Mouse (Mus musculus) ES-Bruce4 (cell line): ENCODE measurements around the gene Lsm2.

Experiments used
- CTCF ChIP-seq: IDR thresholded peaks from one replicate; pipeline ENCODE4 v1.8.1; 2011; ENCODE audit warnings: low read depth, low read length
- EP300 ChIP-seq: IDR thresholded peaks from 2 replicates; pipeline ENCODE4 v1.6.1; 2011; ENCODE audit warnings: low read depth, low read length; ENCODE audit not compliant: insufficient read depth
- POLR2A ChIP-seq: IDR thresholded peaks from one replicate; pipeline ENCODE4 v1.8.1; 2011; ENCODE audit warnings: low read length; ENCODE audit not compliant: insufficient read depth

DNA sequence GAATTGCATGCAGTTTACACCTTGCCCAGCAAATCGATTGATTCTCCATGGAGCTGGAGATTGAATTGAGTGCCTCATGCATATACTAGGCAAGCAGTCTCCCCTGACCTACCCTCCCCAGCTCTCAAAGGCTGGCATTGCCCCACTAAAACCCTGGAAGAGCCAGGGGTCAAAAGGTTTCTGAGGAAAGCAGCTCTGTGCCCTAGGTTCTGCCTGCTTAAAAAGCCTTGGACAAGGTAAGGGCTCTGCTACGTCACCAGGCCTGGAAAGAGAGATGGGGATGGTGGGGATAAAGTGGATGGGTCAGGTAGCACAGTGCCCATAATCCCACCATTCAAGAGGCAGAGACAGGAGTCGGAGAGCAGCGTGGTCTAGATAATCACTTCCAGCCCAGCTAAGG is 26.8 kb upstream of the Lsm2 start:
- TF ChIP-seq EP300 (no peak), POLR2A (no peak), CTCF (no peak)
